Mouse (Mus musculus) heart, adult 8-10 months (tissue): ENCODE results near the gene Mrrf. TPM values are rescaled to one million over a fixed set of nuclear protein-coding genes. Genes with fewer than 3 reads are reported as not detected.
"Not testable (repeated sequence)": the region's sequence is repeated elsewhere in the genome, so short reads cannot be mapped to it uniquely, and the experiment has no call there.

Source experiments
- DNase-seq: peaks from one replicate; pipeline ENCODE4 v3.0.0; 2022; ENCODE audit warnings: low spot score
- total RNA-seq, 4 experiments: library from RNA; stranded (reverse); gene quantifications; 2 replicates each; pipeline ENCODE4 v1.2.4; 2022

The Mrrf gene
- total RNA-seq, 4 experiments from 2014 or later = 40.5 to 44.0 (median 42.3) TPM

DNA sequence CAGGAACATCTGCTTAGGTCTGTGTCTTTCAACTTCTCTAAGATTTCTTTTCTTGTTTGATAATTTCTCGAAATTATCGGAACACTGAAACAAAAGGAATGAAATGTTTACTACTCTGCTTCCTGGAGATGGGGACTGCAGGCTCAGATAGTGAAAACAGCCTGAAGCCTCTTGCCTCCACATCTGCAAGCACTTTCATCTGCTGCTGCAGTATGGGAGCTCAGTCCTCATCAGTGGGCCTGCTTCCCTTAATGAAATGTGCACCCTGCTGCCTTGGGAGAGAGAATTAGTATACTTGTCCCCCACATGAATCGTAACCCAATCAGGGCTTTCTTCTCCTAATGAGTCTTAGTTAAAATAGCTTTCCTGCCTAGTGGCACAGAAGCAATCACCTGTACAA is 7.1 kb upstream of the Mrrf start:
- no peak for DNase-seq

DNA sequence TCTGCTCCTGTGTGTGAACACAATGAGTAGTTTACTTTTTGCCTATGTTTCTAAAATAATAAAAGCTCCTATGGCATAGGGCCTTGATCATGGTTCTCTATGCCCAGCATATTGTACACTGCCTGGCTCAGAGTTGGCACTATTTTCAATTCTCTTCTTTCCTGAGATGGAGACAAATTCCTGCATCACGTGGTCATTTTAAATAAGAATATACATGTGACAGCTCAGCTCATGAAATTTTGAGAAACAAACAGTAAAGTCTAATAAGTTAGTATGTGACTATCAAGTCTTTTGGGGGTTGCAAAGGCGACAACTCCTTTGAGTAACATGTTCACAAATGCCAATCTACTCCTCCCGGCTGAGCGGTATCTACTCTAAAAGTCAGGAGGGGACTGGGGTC is 302 bp upstream of the Mrrf start:
- DNase-seq = no peak

DNA sequence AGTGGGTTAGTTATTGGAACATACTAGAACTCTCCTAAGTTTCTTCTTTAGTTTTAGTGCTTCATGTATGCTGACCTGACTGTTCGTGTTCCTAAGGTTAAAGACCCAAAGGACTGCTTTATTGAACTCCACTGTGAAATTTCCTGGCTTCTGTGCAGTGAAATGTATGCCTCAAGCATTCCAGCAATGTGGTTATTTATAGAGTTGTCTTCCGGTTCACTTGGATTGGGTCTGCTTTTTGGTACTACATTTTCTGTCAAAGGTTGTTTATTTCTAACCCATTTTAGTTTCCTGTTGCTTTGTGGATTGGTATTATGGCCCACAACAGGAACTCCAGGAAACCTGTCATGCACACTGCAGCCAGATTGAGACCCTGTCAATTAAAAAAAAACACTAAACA is 2.9 kb downstream of the Mrrf start:
- DNase-seq = no peak

DNA sequence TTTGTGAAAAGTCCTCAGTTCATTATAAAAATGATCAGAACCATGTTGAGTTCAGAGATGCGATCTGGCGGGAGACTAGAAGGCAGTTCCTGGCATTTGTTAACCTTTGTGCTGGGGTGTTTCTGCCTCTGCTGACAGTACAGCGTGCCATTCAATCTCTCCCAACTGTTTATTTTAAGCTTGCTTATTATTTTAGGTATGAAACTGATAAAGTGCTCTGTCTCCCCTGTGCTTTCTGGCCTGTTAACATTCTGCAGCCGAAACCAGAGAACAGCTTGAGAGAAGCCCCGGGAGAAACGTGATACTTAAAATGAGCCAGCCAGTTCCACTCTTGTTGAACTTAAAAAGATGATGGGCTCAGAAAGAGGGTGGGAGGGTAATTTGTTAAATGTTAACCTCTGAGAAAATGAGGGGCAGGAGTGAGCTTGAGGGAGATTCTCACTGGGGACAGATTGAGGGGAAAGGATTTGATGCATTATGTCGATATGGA is 12.7 kb downstream of the Mrrf start:
- no peak for DNase-seq

DNA sequence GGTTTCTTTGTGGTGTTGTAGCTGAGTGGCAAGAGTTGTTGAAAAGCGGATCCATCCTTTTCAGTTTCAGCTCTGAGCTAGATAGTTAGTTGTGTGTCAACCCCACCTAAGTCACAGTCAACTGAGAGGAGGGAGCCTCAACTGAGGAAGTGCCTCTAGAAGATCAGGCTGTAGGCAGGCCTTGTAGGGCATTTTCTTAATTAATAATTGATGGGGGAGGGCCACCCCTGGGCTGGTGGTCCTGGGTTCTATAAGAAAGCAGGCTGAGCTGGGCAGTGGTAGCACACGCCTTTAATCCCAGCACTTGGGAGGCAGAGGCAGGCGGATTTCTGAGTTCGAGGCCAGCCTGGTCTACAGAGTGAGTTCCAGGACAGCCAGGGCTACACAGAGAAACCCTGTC is 16.2 kb downstream of the Mrrf start:
- not testable (repeated sequence) for DNase-seq

DNA sequence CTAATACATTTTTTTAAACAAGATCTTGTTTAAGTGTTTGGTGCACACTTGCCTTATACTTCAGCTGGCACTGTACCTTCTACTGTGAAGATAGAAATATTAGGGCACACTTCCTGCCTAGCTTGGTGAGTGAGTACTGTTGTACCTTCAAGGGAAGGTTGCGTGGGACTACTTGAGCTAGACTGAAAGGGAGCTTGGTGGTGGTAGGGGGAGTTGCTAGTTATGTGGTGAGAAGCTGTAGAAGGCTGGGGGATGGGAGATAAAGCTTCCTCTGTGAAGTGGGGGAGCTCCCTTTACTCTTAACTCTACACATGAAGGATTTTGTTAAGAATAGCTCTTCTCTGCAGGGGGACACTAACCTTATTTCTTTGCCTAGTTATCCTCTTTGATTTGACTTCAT is 21.3 kb downstream of the Mrrf start:
- DNase-seq = no peak

DNA sequence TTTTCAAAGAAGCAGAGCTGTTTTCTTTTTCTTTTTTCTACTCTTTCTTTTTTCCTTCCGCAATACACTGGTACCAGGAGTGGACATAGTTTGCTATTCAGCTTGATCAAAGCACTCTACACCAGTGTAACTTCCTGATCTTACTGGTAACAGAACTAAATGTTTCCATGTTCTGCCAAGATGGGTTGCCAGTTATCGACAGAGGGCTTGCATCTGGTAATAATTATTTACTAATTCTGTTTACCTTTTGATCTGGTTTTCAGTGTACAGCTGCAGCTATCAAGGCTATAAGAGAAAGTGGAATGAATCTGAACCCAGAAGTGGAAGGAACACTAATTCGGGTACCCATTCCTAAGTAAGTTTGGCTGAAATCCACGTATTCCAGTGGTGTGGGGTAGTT is 23.1 kb downstream of the Mrrf start:
- DNase-seq = no peak

DNA sequence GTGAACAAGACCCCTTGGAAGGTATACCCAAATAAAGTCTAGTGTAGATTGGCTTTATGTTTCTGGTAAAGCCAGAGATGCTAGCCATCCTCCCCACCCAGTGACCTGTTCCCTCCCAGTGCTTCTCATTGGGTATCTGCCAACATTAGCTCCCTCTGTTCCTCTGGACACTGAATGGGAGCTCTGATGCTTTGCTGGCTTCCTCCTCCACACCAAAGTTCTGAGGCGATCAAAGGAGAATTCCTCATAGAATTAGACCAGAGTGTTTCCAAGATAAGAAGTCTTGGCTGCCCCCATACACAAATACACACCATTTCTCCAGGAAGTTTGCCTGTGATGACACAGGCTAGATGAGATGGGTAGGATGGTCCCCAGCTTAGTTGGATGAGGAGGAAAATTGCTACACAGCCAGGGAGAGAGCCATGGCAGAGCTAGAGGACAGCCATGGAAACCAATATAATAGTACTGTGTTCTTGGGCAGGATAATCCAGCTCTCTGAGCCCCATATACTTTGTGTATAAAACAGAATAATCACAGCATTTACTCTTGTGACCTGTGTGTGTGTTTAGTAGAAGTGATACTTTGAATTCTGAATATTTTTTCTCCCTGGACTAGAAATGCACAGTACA is 31.9 kb downstream of the Mrrf start:
- peak; percentile 19 for DNase-seq

DNA sequence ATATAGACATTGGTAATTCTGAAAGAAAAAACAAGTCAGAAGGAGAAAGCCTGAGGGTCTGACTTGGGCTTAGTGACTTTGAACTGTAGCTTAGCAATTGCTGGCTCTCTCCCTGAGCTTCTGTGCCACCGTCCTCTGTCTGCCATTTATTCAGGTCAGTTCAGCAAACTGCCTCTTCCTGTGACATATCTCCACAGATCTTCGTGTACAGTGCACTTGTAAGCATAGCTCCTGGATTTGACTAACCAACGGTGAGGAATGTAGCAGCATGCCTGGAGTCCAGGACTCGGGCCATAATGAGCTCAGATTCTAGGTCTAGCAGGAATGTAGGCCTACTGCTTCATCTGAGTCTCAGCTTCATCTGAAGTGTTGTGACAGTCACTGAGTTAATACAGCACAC is 33.0 kb downstream of the Mrrf start:
- DNase-seq = no peak

DNA sequence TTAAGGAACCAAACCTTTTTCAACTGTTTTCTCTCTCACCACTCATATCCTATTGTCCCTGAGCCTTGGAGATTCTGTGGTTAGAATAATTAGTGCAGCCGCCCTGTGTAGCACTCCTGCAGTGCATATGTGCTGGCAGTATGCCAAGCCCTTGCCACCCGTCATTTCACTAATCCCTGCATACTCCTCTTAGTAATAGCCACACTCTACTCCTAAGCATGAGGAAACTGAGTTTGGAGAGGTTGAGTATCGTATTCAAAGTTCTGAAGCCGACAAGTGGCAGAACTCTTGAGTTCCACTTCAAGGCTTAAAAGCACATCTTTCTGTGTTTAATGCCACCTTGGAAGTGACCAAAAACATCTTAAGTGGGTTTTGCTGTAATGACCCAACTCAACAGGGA is 35.9 kb downstream of the Mrrf start:
- no peak for DNase-seq

DNA sequence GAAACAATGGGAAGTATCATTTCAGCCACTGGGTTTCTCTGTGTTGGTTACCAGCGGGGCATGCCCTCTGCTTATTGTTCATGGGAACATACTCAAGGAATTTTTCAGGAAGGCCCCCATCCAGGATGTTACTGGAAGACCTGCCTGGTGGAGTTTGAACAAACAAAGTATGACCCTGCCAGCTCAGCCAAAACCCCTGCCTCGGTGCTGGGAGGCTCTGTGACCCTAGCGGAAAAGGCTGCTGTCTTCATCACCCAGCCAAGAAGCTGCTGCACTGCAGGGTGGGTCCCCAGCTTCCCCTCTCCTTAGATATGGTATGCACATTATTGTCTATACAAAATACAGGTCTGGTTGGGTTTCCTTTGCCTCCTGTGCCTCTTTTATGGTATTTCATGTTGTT is 36.4 kb downstream of the Mrrf start:
- DNase-seq = no peak

DNA sequence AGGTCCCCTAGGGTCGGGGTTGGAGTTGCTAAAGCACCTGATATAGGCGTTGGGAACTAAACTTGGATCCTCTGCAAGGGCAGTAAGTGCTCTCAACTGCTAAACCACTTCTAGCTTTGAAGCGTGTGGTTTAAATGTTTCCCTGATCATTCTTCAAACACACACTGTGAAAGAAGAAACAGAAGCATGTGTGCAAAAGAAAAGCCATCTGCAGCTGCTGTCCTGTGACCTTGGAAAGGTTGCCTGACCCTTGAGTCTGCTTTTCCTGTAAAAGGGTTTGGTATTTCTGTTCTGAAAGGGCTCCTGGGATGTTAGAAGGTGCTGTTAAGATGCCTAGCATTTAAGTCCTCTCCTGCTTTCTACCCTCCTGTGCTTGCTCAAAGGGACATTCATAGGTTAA is 43.3 kb downstream of the Mrrf start:
- DNase-seq = no peak

DNA sequence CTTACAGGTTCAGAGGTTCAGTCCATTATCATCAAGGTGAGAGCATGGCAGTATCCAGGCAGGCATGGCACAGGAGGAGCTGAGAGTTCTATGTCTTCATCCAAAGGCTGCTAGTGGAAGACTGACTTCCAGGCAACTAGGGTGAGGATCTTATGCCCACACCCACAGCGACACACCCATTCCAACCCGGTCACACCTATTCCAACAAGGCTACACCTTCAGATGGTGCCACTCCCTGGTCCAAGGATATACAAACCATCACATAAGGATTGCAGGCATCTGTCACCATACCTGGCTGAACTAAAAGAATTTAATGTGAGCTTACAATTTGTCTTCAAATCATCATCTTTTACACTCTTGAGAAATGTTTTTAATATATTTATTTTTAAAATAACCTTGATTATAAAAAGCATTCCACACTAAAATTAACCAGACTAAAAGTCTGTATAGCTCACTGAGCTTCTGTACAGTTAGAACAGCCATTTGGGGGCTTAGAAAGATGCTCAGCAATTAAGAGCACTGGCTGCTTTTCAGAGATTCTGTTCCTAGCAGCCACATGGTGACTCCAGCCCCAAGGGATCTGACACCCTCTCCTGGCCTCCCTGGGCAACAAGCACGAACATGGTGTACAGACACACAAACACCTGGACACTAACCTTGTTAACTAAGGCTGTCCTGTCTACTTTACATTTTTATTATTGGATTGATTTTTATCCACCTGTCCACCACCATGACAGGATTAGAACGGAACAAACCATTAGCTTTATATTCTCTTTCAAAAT is 45.6 kb downstream of the Mrrf start:
- DNase-seq = not testable (repeated sequence)

DNA sequence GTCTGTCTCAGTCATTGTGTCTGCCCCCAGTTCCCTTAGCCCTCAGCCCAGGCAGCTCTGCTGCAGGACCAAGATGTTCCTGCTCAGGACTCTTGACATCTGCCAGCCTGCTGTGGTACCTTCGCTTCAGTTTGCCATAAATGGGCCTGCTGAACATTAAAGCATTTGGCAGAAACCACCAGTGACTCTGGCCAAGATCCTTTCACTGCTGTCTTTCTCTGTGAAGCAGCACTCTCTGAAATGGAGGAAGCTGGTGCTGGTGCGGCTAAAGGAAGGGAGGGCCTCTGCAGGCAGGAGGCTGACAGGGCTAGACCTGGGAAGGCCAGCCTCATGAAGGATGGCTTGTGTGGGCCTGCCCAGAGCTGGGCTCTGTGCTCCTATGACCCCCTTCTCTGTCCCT is 47.1 kb downstream of the Mrrf start:
- DNase-seq = peak; percentile 54

DNA sequence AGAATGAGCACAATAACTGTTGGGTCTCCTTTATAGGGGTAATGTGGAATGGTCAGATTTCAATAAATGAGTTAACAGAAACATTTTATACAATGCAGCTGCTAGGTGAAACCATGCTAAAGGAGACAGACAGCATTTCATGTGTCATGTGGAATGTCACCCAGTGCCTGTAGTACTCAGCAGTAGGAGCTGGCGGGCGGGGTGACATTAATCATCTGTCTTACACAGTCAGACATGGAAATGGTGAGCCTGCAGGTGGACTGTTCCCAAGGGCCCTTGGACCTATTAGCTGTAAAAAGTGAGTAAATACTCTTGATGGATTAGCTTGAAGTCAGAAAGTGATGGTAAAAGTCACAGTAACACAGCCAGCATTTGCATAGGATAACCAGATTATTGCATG is 48.0 kb downstream of the Mrrf start:
- DNase-seq = no peak

DNA sequence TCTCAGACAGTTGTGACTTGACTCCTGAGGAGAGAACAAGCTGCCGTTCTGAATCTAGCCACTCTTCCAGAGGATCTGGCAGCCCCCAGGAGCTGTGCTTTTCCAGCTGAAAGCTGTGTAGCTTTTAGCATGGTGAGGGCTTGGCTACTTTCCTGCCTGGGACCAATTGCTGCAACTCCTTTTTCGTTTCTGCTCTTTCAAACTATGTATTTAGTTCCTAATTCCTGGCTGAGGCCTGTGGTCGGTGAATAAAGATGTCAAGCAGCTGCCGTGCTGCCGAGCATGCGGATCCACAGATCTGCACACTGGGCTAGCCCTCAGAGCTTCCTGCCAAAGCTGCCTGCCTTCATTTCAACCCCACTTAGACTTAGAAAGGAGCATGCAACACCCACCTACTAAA is 48.7 kb downstream of the Mrrf start:
- DNase-seq = no peak

DNA sequence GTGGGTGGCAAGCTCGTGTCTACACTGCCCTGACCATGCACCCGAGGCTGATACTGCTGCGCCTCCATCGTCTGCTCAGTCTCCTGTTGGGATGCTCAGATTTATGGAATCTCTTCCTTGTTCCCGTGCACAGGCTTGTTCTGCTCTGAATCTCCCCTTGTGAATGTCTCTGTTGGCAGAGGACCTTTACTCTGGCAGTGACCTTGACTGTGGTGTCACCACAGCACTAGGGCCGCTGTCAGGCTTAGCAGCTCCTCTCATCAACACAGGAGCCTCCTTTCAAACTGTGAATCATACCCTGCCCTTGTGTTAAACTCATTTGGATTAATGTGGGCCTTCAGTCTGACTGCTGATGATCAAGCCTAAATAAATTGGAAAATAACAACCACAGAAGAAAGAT is 53.0 kb downstream of the Mrrf start:
- not testable (repeated sequence) for DNase-seq

DNA sequence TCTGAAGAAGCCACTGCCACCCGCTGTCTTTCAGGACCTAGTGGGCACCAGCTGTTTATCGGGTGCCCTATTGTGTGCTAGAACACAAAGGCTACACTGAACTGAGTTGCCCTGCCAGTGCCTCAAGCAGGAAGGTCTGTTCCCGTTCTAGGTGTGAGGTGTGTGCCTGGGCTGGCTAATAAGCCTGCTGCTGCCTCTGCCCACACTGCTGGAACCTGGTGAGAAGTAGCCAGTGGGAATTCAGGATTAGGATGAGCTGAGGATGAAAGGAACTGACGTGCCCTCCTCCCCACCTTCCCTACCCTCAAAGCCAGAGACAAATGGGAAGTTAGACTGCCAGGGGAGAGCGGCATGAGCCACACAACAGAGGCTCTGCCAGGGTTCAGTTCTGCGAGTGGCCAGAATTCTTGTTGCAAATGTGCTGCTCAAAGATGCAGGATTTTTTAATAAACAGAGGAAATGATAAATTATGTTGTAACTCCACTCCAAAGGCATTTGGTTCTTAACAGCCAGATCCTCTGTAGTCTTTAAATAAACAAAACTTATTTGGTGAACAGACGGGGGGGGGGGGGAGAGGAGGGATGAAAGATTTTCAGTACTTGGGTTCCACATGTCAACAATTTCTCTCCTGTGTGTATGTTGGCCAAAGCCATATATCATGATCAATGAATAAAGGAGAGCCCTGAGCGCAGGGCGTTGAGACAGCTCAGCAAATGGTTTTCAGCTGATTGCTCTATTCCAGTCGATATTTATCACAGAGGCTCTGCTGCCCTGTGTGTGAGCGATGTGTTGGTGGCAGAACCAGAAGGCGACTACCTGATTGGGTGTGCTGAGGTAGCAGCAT is 55.1 kb downstream of the Mrrf start:
- DNase-seq = no peak

DNA sequence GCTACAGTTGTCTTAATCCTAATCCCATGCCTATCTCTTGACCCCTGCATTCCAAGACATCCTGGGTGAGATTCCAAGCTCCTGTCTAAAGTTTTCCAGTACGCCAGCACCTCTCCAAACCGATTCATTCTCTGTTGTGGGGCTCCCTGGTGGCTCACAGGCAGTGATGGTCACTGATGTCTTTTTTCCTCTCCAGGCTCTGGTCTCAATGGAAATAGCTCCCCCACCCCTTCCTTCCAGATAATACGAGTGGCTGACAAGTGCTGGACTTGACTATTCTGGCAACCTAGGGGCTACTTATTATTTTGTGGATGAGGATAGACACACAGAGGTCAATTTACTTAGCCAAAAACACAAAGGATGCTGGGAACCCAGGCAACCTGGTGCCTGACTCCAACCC is 60.8 kb downstream of the Mrrf start:
- DNase-seq = no peak

DNA sequence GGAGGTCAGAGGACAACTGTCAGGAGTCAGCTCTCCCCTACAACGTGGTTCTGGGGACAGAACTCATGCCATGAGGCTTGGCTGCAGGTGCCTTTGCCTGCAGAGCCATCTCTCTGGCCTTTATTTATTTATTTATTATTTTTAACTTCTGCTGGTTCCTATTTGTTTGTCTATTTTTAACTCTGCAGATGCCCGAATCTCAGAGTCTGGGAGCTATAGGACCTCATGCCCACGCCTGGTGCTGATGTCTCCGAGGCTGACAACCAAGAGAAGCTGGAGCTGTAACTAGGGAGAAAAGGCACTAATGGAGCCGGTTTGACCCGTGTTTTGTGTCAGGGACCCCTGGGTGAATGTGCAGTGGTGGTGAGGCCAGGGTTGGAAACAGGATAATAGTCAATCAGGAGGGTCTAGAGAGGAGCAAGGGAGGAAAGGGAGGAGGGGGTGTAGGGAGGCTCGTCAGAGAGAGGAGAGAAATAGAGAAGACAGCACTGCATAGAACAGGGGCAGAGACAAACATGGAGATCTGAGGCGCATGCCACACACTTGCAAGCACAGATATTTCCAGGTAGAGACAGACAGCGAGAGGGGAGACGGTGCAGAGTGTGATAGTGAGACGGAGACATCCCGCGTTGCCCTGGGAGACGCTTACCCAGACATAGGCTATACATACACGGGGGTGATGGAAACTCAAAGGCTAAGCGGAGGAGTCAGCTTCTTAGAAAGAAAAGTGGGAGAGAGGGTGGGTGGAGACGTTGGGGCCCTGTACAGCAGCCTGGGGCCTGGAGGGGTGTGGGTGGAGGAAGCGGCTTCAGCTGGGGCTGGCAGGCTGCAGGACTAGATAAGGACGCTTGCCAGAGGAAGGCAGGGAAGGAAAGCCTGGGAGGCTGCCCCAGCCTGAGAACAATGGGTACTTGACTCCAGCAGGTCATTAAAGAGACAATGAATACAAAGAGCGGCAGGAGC is 62.0 kb downstream of the Mrrf start:
- peak; percentile 71 for DNase-seq

DNA sequence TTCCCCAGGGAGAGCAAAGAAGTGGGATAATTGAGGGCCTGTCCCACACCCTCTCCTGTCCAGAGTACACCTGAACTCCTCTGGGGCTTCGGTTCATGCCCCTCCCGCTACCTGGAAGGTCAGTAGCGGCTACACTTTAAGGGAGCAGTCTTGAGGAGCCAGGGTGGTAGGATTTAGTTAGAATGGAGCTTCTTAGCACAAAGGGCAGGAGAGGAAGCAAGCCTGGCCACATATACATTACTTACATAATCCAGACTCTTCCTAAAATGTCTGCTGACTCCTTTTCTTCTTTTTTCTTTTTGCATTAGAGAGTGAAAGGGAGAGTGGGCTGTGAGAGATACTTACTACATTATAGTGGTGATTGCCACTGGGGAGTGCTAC is 62.7 kb downstream of the Mrrf start:
- DNase-seq = no peak
